Mouse (Mus musculus) liver, embryonic 16.5 days (tissue): ENCODE measurements around the gene Asf1b. TPM values are rescaled to one million over a fixed set of nuclear protein-coding genes. Genes with fewer than 3 reads are reported as not detected.
"Not testable (repeated sequence)": the region's sequence is repeated elsewhere in the genome, so short reads cannot be mapped to it uniquely, and the experiment has no call there.

ENCODE experiments used
- ATAC-seq: fragments of 200-750 bp; cut with Nextera tagmentation; 2 replicates; pipeline ENCODE4 v1.8.0; 2017; ENCODE audit warnings: low read depth, mild to moderate bottlenecking, moderate number of reproducible peaks, moderate library complexity
- H3K27ac ChIP-seq: fragments of 300-500 bp; sonication (generic); 2 replicates; pipeline ENCODE4 v1.5.1; 2014; ENCODE audit warnings: mild to moderate bottlenecking, low read length
- H3K27me3 ChIP-seq: fragments of 300-500 bp; sonication (generic); 2 replicates; pipeline ENCODE4 v1.6.1; 2014; ENCODE audit warnings: low read depth, low read length, mixed read lengths; ENCODE audit not compliant: control insufficient read depth, insufficient read depth
- H3K36me3 ChIP-seq: fragments of 300-500 bp; sonication (generic); 2 replicates; pipeline ENCODE4 v1.6.1; 2014; ENCODE audit warnings: mild to moderate bottlenecking; ENCODE audit not compliant: control insufficient read depth, insufficient read depth
- H3K4me1 ChIP-seq: fragments of 300-500 bp; sonication (generic); 2 replicates; pipeline ENCODE4 v1.6.1; 2014; ENCODE audit warnings: low read depth, low read length, mixed read lengths; ENCODE audit not compliant: control insufficient read depth
- H3K4me2 ChIP-seq: fragments of 300-500 bp; sonication (generic); 2 replicates; pipeline ENCODE4 v1.6.1; 2014; ENCODE audit warnings: low read depth, low read length, mixed read lengths
- H3K4me3 ChIP-seq: fragments of 300-500 bp; sonication (generic); 2 replicates; pipeline ENCODE4 v1.5.1; 2014; ENCODE audit warnings: low read depth, mild to moderate bottlenecking, low read length
- H3K9ac ChIP-seq: fragments of 300-500 bp; sonication (generic); 2 replicates; pipeline ENCODE4 v1.6.1; 2014; ENCODE audit warnings: low read depth, low read length
- H3K9me3 ChIP-seq: fragments of 300-500 bp; sonication (generic); replicated peaks from 2 replicates; pipeline ENCODE4 v1.6.1; 2016; ENCODE audit warnings: low read length; ENCODE audit not compliant: control insufficient read depth
- WGBS: fragments of 180-500 bp; shearing (Covaris S2); extraction: QIAGEN DNeasy Blood & Tissue Kit; methylation state at CpG from one replicate; pipeline ENCODE4 v1.1.7; 2014; ENCODE audit not compliant: insufficient replicate concordance; 5-methylcytosine and 5-hydroxymethylcytosine counted together
- polyA plus RNA-seq: library from polyadenylated mRNA; unstranded; fragments of >200 nt; fragmentation: Nextera tagmentation; extraction: Ambion mirVana; gene quantifications from 2 replicates; pipeline ENCODE4 v1.2.1, GENCODE M21; 2015

The Asf1b gene
- polyA plus RNA-seq, 1 experiment from 2014 or later, result 110 TPM

- Histone ChIP-seq H3K36me3 (peaks cover 28% of the 10 kb centered on the region), H3K4me1 (peaks cover 36% of the 10 kb centered on the region), H3K4me3 (no peak overlapping the region), H3K27me3 (no peaks in the 10 kb centered on the region), H3K27ac (0 out of 2 replicates have a peak overlapping the region, but pooled peaks have one; percentile 2), H3K9me3 (no peaks in the 10 kb centered on the region), H3K9ac (no peak overlapping the region), H3K4me2 (no peak overlapping the region)
- 61% methylated on average over 12 of the region's 12 CpGs for WGBS
- ATAC-seq, result no peak
Observed at GRCm38 (mm10) chr8:84002957-84003611, 47.8 kb downstream of the Asf1b start.

DNA sequence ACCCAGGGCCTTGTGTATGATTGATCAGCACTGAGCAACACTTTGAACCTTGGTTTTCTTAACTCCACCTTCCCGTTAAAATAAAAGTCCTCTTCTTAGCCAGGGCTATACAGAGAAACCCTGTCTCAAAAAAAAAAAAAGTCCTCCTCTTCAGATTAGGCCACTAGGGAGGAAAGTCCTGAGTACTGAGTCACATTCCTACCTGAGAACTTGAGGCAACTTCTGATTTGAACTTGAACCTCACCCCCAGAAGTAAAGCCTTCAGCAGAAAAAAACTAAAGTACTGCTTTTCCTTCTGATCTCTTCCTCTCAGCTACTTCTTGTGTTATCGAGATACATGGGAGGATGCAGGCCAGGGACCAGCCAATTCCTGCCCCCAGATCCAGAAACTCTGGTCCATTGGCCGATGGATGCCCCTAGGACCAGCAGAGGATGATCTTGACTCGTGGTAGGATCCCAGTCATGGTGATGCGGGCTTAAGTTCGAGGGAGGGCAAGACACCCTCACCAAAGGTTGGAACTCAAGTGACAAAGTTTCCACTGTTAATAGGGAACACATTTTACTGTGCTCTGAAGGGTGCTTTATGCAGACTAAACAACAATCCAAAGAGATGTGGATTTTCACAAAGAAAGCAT, 48.4 kb downstream of the Asf1b start:
- Histone ChIP-seq H3K9ac (no peak overlapping the region), H3K4me3 (peak overlapping the region; percentile 68), H3K4me1 (peaks cover 33% of the 10 kb centered on the region), H3K27ac (no peak overlapping the region; the same call in 1 of the 2 replicates), H3K4me2 (peak overlapping the region; percentile 88), H3K36me3 (peaks cover 28% of the 10 kb centered on the region), H3K27me3 (no peaks in the 10 kb centered on the region), H3K9me3 (no peaks in the 10 kb centered on the region)
- ATAC-seq, result no peak
- 65% methylated on average over 6 of the region's 6 CpGs for WGBS

DNA sequence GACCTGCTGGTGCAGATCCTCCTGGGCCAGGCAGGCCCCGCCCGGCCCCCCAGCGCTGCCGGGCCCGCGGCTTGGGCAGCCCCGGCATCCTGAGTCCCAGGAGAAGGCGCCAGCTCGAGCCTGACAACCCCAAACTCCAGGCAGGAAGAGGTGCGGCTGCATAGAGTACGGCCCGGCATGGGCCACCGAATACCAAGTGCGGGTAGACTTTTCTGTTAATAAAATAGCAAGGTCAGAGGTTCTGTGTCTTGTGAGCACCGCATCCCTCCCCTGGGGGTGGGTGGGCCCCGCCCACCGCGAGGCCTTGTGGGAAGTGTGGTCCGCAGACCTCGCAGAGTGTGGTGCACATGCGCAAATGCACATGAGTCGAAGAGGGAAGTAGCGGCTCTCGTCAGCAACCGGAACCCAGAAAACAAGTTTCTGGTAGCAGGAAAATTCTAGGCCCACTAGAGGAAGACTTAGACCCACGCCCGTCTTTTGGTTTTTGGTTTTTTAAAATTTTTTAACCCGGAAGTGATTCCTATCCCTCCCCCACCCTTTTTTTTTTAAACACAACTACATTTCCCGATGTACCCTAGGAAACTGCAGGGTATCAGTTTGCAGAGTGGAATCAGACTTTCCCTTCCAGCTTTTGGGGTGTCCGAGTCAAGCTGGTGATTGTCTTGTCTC, 49.4 kb downstream of the Asf1b start:
- H3K27ac ChIP-seq, result peak overlapping the region; percentile 67
- peak overlapping the region; percentile 88 for H3K4me2 ChIP-seq
- H3K36me3 ChIP-seq, result peaks cover 22% of the 10 kb centered on the region
- H3K4me1 ChIP-seq, result peaks cover 23% of the 10 kb centered on the region
- H3K4me3 ChIP-seq, result peak overlapping the region; percentile 68
- ATAC-seq, result peak; percentile 92
- H3K9ac ChIP-seq, result peak overlapping the region; percentile 65
- H3K9me3 ChIP-seq, result no peaks in the 10 kb centered on the region
- peaks cover 3% of the 10 kb centered on the region for H3K27me3 ChIP-seq
- WGBS, result under 1% methylated on average over 30 of the region's 30 CpGs

DNA sequence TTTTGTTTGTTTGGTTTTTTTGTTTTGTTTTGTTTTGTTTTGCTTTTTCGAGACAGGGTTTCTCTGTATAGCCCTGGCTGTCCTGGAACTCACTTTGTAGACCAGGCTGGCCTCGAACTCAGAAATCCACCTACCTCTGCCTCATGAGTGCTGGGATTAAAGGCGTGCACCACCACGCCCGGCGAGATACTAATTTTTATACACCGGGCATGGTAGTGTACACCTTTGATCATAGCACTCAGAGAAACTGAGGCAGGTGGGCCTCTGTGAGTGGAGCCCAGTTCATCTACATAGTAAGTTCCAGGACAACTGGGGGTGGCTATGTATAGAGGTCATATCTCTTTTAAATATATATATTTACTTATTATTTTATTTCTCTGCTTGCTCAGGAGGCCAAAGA, 50.2 kb downstream of the Asf1b start:
- not testable (repeated sequence) for H3K4me3 ChIP-seq, H3K27ac ChIP-seq, H3K9ac ChIP-seq, H3K4me2 ChIP-seq, H3K9me3 ChIP-seq, ATAC-seq
- peaks cover 19% of the 10 kb centered on the region for H3K4me1 ChIP-seq
- WGBS, result 77% methylated on average over 7 of the region's 7 CpGs
- H3K27me3 ChIP-seq, result peaks cover 11% of the 10 kb centered on the region
- peaks cover 14% of the 10 kb centered on the region for H3K36me3 ChIP-seq

GRCm38 (mm10) chr8:84008362-84008761, 53.1 kb downstream of the Asf1b start:
- H3K4me2 ChIP-seq, result no peak overlapping the region
- no peaks in the 10 kb centered on the region for H3K9me3 ChIP-seq
- no peak overlapping the region for H3K4me3 ChIP-seq
- no peak overlapping the region for H3K9ac ChIP-seq
- ATAC-seq, result no peak
- WGBS, result 43% methylated on average over 7 of the region's 7 CpGs
- H3K4me1 ChIP-seq, result peaks cover 24% of the 10 kb centered on the region
- H3K27me3 ChIP-seq, result peaks cover 40% of the 10 kb centered on the region
- no peaks in the 10 kb centered on the region for H3K36me3 ChIP-seq
- H3K27ac ChIP-seq, result no peak overlapping the region

GRCm38 (mm10) chr8:84009876-84010275, 54.6 kb downstream of the Asf1b start:
- no peak overlapping the region for H3K4me3 ChIP-seq
- H3K4me2 ChIP-seq, result no peak overlapping the region
- H3K9me3 ChIP-seq, result no peaks in the 10 kb centered on the region
- WGBS, result 1% methylated on average over 11 of the region's 11 CpGs
- no peak overlapping the region for H3K27ac ChIP-seq
- H3K9ac ChIP-seq, result no peak overlapping the region
- no peak; the same call in 1 of the 2 replicates for ATAC-seq
- no peaks in the 10 kb centered on the region for H3K36me3 ChIP-seq
- peaks cover 44% of the 10 kb centered on the region for H3K27me3 ChIP-seq
- H3K4me1 ChIP-seq, result peaks cover 15% of the 10 kb centered on the region

DNA sequence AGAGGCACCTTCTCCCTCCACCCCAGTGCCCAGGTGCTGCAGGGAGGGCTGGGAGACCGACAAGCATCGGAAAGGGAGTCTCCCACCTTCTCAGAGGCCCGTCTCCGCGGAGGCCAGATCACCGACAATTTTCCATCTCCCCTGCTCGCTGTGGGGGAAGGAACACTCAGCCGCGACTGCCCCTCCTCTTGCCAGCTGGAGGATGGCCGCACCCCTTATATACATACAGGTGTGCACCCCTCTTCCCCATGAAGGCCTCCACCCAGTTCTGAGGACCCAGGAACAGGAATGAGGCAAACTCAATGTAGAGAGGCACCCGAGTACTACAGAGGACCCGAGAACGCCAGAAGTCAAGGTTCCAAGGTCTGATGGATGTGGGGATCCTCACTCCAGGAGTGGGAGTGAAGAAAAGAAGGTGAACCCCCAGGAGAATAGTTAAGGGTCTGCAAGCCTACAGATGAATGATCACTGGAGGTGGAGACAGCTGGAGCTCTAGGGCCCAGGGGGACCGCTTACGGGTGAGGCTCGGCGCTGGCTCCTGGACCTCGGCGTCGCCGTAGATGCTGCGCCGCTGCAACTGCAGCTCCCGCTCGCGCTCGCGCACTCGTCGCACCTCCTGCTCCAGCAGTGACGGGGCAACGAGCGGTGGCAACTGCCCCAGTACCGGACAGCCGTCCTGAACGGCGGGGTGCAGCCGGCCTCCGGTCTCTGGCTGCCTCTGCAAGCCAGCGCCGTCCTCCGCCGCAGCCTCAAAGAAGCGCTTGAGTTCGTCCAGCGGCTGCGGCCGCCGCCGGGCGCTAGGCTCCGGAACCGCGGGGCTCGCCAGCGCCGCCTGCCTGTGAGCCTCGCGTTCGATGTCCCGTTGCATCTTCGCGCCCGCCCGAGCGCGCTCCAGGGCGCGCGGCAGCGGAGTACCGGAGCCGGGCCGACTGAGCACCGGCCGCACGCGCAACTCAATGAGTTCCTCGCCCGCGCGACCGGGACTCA, 55.6 kb downstream of the Asf1b start:
- Histone ChIP-seq H3K4me1 (peaks cover 12% of the 10 kb centered on the region), H3K27me3 (peaks cover 44% of the 10 kb centered on the region), H3K27ac (no peak overlapping the region), H3K4me2 (peak overlapping the region; percentile 76), H3K36me3 (no peaks in the 10 kb centered on the region), H3K4me3 (peak overlapping the region; percentile 54), H3K9me3 (no peaks in the 10 kb centered on the region), H3K9ac (no peak overlapping the region)
- 1% methylated on average over 83 of the region's 83 CpGs for WGBS
- peak; percentile 39 for ATAC-seq

GRCm38 (mm10) chr8:84011705-84012498, 56.6 kb downstream of the Asf1b start, which contains the start of gene 2210011C24Rik:
TSS of gene 2210011C24Rik (minus strand) at chr8:84012171.
- H3K9ac ChIP-seq, result no peak within 1 kb of the TSS
- H3K4me1 ChIP-seq, result peaks cover 12% of the 10 kb centered on the region
- no peak within 1 kb of the TSS for H3K27ac ChIP-seq
- WGBS, result 2% methylated on average over 45 of the region's 45 CpGs
- peaks cover 44% of the 10 kb centered on the region for H3K27me3 ChIP-seq
- no peaks in the 10 kb centered on the region for H3K9me3 ChIP-seq
- H3K36me3 ChIP-seq, result no peaks in the 10 kb centered on the region
- peak; percentile 32; the same call in 1 of the 2 replicates for ATAC-seq
- H3K4me2 ChIP-seq, result peak within 1 kb of the TSS; percentile 76
- H3K4me3 ChIP-seq, result peak within 1 kb of the TSS; percentile 54
